Mouse (Mus musculus): ENCODE data around the gene Gm5728.
"Not testable (repeated sequence)": the region's sequence is repeated elsewhere in the genome, so short reads cannot be mapped to it uniquely, and the experiment has no call there.

The Gm5728 gene

GRCm38 (mm10) chr7:20375310-20375709, at the start of gene Gm5728:
TSS of gene Gm5728 (minus strand) at chr7:20375410.
- not testable (repeated sequence) for DNase-seq (ENCODE audit: low read depth, low spot score)

- DNase-seq (ENCODE audit: low read depth, low spot score) = not testable (repeated sequence)
Measured at GRCm38 (mm10) chr7:20417642-20418041, 42.4 kb upstream of the Gm5728 start, which contains the start of gene Vmn1r100. TSS of gene Vmn1r100 (plus strand) at chr7:20417942.

GRCm38 (mm10) chr7:20333965-20334364, 41.2 kb downstream of the Gm5728 start, which contains the start of gene Gm4133:
TSS of gene Gm4133 (minus strand) at chr7:20334065.
- DNase-seq (ENCODE audit: low read depth, low spot score) = not testable (repeated sequence)
